Mouse (Mus musculus) retina, adult 2 months (tissue): Measurements from ENCODE around the gene B4galt5.
"Not testable (repeated sequence)": the region's sequence is repeated elsewhere in the genome, so short reads cannot be mapped to it uniquely, and the experiment has no call there.

ENCODE experiments used
- DNase-seq: peaks from one replicate; pipeline ENCODE4 v3.0.0-alpha.2; 2012; ENCODE audit warnings: low read depth, low spot score

B4galt5 gene

GRCm38 (mm10) chr2:167348376-167349282 is at the start of gene B4galt5:
Gene B4galt5 (minus strand): TSS chr2:167349183.
- DNase-seq, result no peak

- not testable (repeated sequence) for DNase-seq
These were observed 47.4 kb upstream of the B4galt5 start for GRCm38 (mm10) chr2:167396420-167396819.

GRCm38 (mm10) chr2:167394426-167394825 is 45.4 kb upstream of the B4galt5 start:
- no peak for DNase-seq

GRCm38 (mm10) chr2:167386998-167387397 is 38.0 kb upstream of the B4galt5 start:
- DNase-seq, result no peak

GRCm38 (mm10) chr2:167386456-167386855 is 37.5 kb upstream of the B4galt5 start:
- no peak for DNase-seq

DNA sequence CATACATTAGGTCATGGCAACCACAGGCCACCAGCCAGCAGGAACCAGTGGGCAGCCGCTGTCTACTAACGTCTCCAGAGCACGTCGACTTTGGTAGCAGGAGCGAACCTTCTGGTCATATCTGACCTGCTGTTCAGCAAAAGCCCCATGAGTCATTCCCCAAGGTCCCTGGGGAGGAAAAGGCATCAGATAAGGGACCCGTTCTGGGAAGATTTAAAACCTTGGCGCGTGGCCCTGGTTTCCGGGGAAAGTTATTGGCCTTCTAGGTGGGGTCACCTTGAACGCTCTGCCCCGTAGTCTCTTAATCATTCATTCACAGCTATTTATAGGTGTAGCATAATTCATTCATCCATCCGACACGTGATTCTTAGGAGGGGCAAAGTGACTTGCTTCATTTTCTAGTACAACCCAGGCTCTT is 34.7 kb upstream of the B4galt5 start:
- DNase-seq, result no peak

DNA sequence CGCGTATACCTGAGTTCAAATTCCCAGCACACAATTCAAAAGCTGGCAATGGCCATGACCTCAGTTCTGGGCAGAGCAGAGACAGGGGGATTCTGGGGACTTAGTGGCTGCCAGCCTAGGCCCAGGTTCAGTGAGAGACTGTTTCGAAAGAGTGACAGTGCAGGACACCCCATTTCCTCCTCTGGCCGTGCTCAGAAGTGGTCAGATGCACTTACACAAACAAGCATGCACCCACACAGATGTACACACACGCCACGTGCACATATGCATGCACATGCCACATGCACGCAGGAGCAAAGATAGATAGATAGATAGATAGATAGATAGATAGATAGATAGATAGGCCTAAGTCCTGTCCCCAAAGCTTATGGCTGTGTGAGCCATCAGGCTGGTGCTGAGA is 33.4 kb upstream of the B4galt5 start:
- no peak for DNase-seq

GRCm38 (mm10) chr2:167381596-167381995 is 32.6 kb upstream of the B4galt5 start:
- no peak for DNase-seq

DNA sequence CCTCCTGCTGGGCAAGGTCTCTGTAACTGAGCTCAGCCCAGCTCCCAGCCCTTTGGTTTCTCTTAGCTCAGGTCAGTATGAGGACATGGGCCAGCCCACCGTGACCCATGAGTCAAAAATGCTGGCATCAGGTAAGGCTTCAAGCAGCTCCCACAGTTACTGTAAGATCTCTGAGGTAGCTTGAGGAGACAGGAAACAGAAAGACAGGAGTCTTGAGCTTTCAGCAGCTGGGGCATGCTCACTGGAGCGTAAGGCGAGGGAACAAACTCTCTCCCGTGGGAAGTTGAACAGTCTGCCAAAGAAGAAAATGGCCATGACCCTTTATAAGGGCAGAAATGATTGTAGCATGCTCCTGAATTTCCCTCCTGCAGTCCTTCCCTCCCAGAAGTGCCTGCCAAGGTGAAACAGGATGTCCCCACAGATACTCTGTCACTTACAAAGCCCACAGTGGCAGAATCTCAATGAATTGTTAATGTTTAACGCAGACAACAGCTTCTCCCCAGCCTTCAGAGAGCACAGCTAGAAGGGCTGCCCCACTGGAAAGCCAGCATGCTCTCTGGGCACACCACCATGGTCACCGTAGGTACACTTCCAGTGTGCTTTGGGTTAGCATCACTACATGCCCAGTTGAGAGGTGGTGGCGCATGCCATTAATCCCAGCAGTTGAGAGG is 31.8 kb upstream of the B4galt5 start:
- DNase-seq, result no peak

DNA sequence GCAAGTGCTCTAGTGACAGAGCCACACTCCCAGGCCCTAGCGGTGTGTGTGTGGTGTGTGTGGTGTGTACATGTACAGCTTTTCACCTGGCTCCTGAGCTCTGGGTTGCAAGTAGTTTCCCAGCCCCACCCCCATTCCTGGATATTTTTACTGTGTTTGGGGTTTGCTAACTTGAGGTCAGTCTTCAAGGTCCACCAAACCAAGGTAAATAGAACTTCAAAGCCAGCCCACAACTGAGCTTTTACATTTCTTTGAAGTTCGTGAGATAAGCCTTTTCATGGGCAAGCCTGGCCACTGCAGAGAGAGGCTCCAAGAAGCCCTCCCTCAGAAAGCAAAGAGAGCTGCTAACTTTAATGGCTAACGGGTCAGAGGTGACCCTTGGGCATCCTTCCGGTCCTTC is 30.0 kb upstream of the B4galt5 start:
- DNase-seq, result no peak

- DNase-seq, result no peak
These were observed 28.7 kb upstream of the B4galt5 start for GRCm38 (mm10) chr2:167377697-167378096.

DNA sequence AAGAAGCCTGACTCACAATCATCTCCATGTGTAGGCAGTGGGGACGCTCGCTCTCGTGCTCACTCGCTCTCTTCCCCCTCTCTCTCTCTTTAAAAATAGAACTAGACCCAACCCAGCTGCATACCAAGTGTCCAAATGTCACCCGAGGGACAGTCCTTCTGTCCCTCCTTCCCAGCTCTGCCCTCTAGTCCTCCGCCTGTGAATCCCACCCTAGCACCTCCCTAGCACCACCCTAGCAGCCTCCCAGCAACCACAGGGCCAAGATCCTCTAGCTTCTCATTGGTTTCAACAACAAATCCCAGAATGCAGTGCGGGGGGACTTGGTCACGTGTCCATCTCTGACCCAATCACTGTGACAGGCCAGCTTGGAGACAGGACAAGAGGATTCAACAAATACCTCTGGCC is 27.2 kb upstream of the B4galt5 start:
- DNase-seq, result no peak

DNA sequence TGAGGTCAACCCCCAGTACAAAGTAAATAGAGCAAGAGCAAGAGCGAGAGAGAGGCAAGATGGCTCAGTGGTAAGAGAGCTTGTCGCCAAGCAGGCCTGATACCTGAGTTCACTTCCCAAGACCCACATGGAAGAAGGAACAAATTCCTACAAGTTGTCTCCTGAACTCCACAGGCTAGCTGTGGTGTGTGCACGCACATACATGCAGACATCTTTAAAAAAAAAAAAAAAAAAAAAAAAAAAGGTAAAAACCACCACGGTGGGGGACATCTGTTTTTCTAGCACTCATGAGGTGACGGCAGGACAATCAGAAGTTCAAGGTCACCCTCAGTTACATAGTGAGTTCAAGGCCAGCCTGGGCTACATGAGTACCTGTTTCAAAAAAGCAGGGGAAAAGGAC is 26.7 kb upstream of the B4galt5 start:
- no peak for DNase-seq

GRCm38 (mm10) chr2:167375135-167375534 is 26.2 kb upstream of the B4galt5 start:
- no peak for DNase-seq

- no peak for DNase-seq
These were observed 25.3 kb upstream of the B4galt5 start for GRCm38 (mm10) chr2:167374191-167374805.

GRCm38 (mm10) chr2:167373266-167373665 is 24.3 kb upstream of the B4galt5 start:
- DNase-seq, result no peak

DNA sequence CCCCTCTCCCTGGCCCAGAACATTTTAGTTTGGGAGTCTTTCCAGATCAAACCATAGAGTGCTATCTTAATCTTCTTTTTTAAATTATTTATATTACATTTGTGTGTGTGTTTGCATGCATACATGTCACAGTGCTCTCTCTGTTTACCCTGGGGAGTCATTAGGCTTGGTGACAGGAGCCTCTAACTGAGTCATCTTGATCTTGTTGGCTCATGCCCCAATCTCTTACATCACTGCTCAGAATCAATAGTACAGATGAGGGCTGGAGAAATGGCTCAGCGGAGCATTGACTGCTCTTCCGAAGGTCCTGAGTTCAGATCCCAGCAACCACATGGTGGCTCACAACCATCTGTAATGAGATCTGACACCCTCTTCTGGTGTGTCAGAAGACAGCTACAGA is 22.5 kb upstream of the B4galt5 start:
- DNase-seq, result no peak

DNA sequence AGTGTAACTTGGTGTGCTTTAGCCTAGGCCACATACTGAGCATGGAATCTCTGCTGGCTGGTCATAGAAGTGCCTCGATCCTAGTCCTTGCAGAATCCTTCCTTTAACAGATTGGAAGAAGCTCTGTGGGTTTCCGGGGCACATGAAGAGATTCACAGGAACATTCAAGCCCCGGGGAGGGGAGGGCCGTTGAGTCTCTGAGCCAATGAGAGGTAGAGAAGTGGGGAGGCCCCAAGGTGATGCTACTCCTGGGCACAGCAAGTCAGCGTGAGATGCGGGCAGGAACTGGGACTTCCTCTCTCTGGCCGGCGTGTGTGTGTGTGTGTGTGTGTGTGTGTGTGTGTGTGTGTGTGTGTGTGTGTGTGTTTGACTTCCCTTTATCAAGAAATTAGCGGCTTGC is 19.3 kb upstream of the B4galt5 start:
- no peak for DNase-seq

DNA sequence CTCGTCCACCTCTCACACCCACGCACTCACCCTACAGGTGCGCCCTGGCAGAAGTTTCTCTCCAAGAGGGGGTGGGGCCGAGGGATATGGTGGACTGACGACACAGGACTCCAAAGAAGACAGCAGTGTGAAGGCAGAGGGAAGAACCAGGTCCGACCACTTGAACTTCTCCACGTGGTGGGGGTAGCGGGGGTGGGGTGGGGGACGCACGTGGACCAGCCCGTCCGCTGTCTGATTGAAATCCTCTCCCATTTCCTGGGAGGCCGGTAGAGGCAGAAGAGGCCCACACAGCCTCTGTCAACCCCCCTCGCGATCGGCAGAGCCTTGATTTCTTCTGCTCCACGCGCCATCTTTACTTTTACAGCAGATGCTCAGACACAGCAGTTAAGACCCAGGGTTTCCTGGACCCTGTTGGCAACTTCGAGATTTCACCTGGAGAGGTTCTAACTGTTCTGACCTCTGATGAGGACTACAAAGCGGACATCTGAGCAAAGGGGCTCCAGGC is 18.8 kb upstream of the B4galt5 start:
- no peak for DNase-seq

DNA sequence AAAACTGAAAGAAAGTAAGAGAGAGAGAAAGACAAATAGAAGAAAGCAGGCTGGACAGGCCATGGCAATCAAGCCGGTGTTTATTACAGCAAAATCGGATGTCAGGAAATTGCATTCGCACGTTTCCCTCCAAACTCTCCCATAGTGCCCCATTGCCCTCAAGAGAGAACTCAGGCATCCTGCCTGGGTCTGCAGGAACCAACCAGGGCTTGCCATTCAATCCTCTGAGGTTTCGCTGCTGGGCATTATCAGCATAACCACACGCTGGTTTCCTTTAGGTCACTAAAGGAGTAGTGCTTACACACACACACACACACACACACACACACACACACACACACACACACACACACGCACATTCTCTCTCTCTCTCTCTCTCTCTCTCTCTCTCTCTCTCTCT is 18.3 kb upstream of the B4galt5 start:
- no peak for DNase-seq

DNA sequence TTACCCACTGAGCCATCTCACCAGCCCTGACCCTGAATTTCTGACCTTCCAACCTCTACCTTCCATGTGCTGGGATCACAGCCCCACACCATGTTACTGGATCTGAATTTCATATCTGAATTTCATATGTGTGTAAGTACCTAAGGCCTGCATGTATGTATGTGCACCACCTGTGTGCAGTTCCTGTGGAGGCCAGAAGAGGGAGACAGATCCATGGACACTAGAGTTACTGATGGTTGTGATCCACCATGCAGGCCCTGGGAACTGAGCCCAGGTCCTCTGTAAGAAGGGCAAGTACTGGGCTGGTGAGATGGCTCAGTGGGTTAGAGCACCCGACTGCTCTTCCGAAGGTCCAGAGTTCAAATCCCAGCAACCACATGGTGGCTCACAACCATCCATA is 16.1 kb upstream of the B4galt5 start:
- DNase-seq, result no peak
